Comparison of ENCODE assay signal across 19 mouse cellular contexts in the genomic region with DNA sequence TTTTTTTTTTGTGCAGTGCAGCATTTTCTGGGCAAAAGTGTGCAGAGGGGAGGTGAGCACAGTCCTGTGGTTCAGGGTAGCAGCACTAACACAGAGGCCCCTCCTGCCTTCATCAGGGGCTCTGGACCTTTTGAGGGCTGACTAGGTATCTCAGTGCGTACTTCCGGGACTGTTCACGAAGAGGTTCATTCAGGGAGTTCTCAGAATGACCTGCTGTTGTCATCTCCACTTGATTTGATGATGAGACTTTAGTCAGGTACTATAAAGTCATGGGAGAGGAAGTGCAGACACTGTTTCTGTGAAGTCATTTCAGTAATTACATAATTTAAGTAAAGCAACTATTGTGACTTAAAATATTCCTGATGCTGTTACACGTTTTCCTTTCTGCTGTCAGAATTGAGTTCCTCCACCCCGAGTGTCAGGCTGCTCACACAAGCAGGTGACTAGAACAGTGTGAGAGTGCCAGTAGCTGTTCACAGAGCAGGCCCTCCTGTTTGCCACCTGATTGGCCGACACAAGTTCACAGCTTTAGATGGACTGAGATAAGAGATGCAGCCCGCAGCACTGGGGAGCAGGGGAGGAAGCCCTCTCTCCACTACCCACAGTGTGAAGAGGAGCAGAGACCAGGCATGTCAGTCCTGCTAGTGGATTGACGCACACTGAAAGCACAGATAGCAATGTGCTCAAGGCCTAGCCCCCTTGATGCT.
DNase-seq lines count a peak whose midpoint lies in the region; ATAC-seq lines count a peak whose summit lies in the region.
"Had no signal": no experiment of that assay in that cellular context is flagged by ENCODE, and none has a peak within 500 bp of the region (broad histone marks: within the 10 kb centered on the region; RNA-seq: fewer than 3 reads in every experiment).

No protein-coding gene starts in this region.

- no peaks in the 10 kb centered on the region for H3K27me3 ChIP-seq in midbrain, embryonic 16.5 days (ENCODE audit: control insufficient read depth, insufficient read depth, low read depth, low read length)
- no peaks in the 10 kb centered on the region for H3K27me3 ChIP-seq in forebrain, embryonic 14.5 days (replicated peaks; ENCODE audit: control insufficient read depth, insufficient read depth, low read length)
- H3K27me3 ChIP-seq: embryonic facial prominence, embryonic 13.5 days; forebrain, embryonic 15.5 days; hindbrain, embryonic 15.5 days had no signal

- no peak overlapping the region for H3K4me3 ChIP-seq in midbrain, embryonic 16.5 days (ENCODE audit: low read depth, low read length)
- no peak overlapping the region for H3K4me3 ChIP-seq in forebrain, embryonic 14.5 days (ENCODE audit: low read depth, low read length)
- H3K4me3 ChIP-seq: embryonic facial prominence, embryonic 13.5 days; forebrain, embryonic 15.5 days; hindbrain, embryonic 15.5 days had no signal

- no peak overlapping the region for H3K9ac ChIP-seq in midbrain, embryonic 16.5 days (ENCODE audit: low read depth, low read length)
- H3K9ac ChIP-seq in forebrain, embryonic 14.5 days (ENCODE audit: low read length), result no peak overlapping the region
- H3K9ac ChIP-seq: embryonic facial prominence, embryonic 13.5 days; forebrain, embryonic 15.5 days; hindbrain, embryonic 15.5 days had no signal

- no peak overlapping the region for H3K4me2 ChIP-seq in midbrain, embryonic 16.5 days (ENCODE audit: low read length)
- no peak overlapping the region for H3K4me2 ChIP-seq in forebrain, embryonic 14.5 days (ENCODE audit: low read length)
- H3K4me2 ChIP-seq: embryonic facial prominence, embryonic 13.5 days; forebrain, embryonic 15.5 days; heart, embryonic 11.5 days; hindbrain, embryonic 15.5 days had no signal

- no peak overlapping the region for H3K27ac ChIP-seq in midbrain, embryonic 16.5 days (ENCODE audit: low read length)
- no peak overlapping the region for H3K27ac ChIP-seq in forebrain, embryonic 14.5 days (ENCODE audit: low read depth, low read length)
- H3K27ac ChIP-seq: embryonic facial prominence, embryonic 13.5 days; forebrain, embryonic 15.5 days; hindbrain, embryonic 15.5 days had no signal

- ATAC-seq in monocyte, adult 5-6 weeks (replicated peaks; ENCODE audit: insufficient number of reproducible peaks, low FRiP score, low TSS enrichment, poor library complexity, severe bottlenecking), result 0 out of 2 replicates have a peak, but pooled peaks have one; percentile 27
- no peak for ATAC-seq in midbrain, embryonic 16.5 days
- no peak for ATAC-seq in forebrain, embryonic 14.5 days
- ATAC-seq: forebrain, embryonic 15.5 days; intestine, postnatal 0 days; lung, postnatal 0 days had no signal

- peak; percentile 19 for DNase-seq in 416B (ENCODE audit: low read depth)
- peak; percentile 40 for DNase-seq in T-cell, adult 2 months (ENCODE audit: low spot score)
- DNase-seq in thymus, postnatal 10 days (ENCODE audit: low spot score in 2 of 2), result peak; percentile 11 to 31
- no peak for DNase-seq in yolk sac, embryonic 10.5 days (ENCODE audit: low spot score)
- DNase-seq in urinary bladder, postnatal 14 days (ENCODE audit: low spot score), result no peak
- no peak for DNase-seq in forebrain, embryonic 14.5 days (ENCODE audit: low spot score)
- DNase-seq: adrenal gland, postnatal 25 days; cerebellum, adult 9-10 months; kidney, postnatal 36 days; layer of hippocampus, postnatal 36 days; midbrain, embryonic 14.5 days had no signal

- WGBS in midbrain, embryonic 16.5 days, result 81% methylated on average over 8 of the region's 8 CpGs
- 80% methylated on average over 8 of the region's 8 CpGs for WGBS in forebrain, embryonic 14.5 days

- no peaks in the 10 kb centered on the region for H3K36me3 ChIP-seq in midbrain, embryonic 16.5 days (ENCODE audit: control insufficient read depth, insufficient read depth, low read length)
- H3K36me3 ChIP-seq in forebrain, embryonic 14.5 days (ENCODE audit: control insufficient read depth, insufficient read depth, low read length), result no peaks in the 10 kb centered on the region
- H3K36me3 ChIP-seq: embryonic facial prominence, embryonic 13.5 days; forebrain, embryonic 15.5 days; hindbrain, embryonic 15.5 days had no signal

- H3K4me1 ChIP-seq in midbrain, embryonic 16.5 days (ENCODE audit: control insufficient read depth, insufficient read depth, low read length), result no peaks in the 10 kb centered on the region
- H3K4me1 ChIP-seq in forebrain, embryonic 14.5 days (ENCODE audit: control insufficient read depth, insufficient read depth, low read length), result no peaks in the 10 kb centered on the region
- H3K4me1 ChIP-seq: embryonic facial prominence, embryonic 13.5 days; forebrain, embryonic 15.5 days; hindbrain, embryonic 15.5 days had no signal

- no peaks in the 10 kb centered on the region for H3K9me3 ChIP-seq in midbrain, embryonic 16.5 days (replicated peaks; ENCODE audit: control insufficient read depth, low read length, poor library complexity, severe bottlenecking)
- H3K9me3 ChIP-seq in forebrain, embryonic 14.5 days (replicated peaks; ENCODE audit: control insufficient read depth, low read length), result no peaks in the 10 kb centered on the region
- H3K9me3 ChIP-seq: embryonic facial prominence, embryonic 13.5 days; forebrain, embryonic 15.5 days; hindbrain, embryonic 15.5 days had no signal

Comparison
In these comparisons a context has a peak if more than half of its experiments do, and no peak if none do; other contexts are left out.
1. DNase-seq: peak in 416B (single experiment), T-cell, adult 2 months (single experiment) and thymus, postnatal 10 days (2 of 2); none in yolk sac, embryonic 10.5 days (single experiment), urinary bladder, postnatal 14 days (single experiment) and forebrain, embryonic 14.5 days (single experiment).